Mouse (Mus musculus) heart, postnatal 0 days (tissue): ENCODE results near the gene Slc45a2. TPM values are rescaled to one million over a fixed set of nuclear protein-coding genes. Genes with fewer than 3 reads are reported as not detected.

Source experiments
- ATAC-seq: fragments of 200-750 bp; cut with Nextera tagmentation; 2 replicates; pipeline ENCODE4 v1.8.0; 2017; ENCODE audit warnings: low read depth, moderate number of reproducible peaks, moderate library complexity; ENCODE audit not compliant: insufficient read depth
- DNase-seq: peaks from one replicate; pipeline ENCODE4 v3.0.0-alpha.2; 2016; ENCODE audit warnings: low spot score
- H3K27ac ChIP-seq: fragments of 300-500 bp; sonication (generic); 2 replicates; pipeline ENCODE4 v1.5.1; 2014; ENCODE audit warnings: low read depth, mild to moderate bottlenecking
- H3K27me3 ChIP-seq: fragments of 300-500 bp; sonication (generic); 2 replicates; pipeline ENCODE4 v1.6.1; 2014; ENCODE audit warnings: low read length, mixed read lengths; ENCODE audit not compliant: control insufficient read depth, insufficient read depth
- H3K36me3 ChIP-seq: fragments of 300-500 bp; sonication (generic); replicated peaks from 2 replicates; pipeline ENCODE4 v1.6.1; 2014; ENCODE audit warnings: low read length, mixed read lengths; ENCODE audit not compliant: control insufficient read depth, insufficient read depth
- H3K4me1 ChIP-seq: fragments of 300-500 bp; sonication (generic); 2 replicates; pipeline ENCODE4 v1.6.1; 2014; ENCODE audit warnings: antibody characterized with exemption; ENCODE audit not compliant: control insufficient read depth, insufficient read depth
- H3K4me2 ChIP-seq: fragments of 300-500 bp; sonication (generic); 2 replicates; pipeline ENCODE4 v1.6.1; 2014; ENCODE audit warnings: low read depth, mild to moderate bottlenecking, low read length, moderate library complexity
- H3K4me3 ChIP-seq: fragments of 300-500 bp; sonication (generic); 2 replicates; pipeline ENCODE4 v1.5.1; 2014; ENCODE audit warnings: low read depth, low read length
- H3K9ac ChIP-seq: fragments of 300-500 bp; sonication (generic); replicated peaks from 2 replicates; pipeline ENCODE4 v1.6.1; 2014; ENCODE audit warnings: low read depth, low read length, mixed read lengths
- H3K9me3 ChIP-seq: fragments of 300-500 bp; sonication (generic); replicated peaks from 2 replicates; pipeline ENCODE4 v1.6.1; 2016; ENCODE audit warnings: low read length; ENCODE audit not compliant: control insufficient read depth
- CTCF ChIP-seq: IDR thresholded peaks from 2 replicates; pipeline ENCODE4 v1.5.1; 2016; ENCODE audit warnings: antibody characterized with exemption, control low read depth, low read depth
- EP300 ChIP-seq: IDR thresholded peaks from 2 replicates; pipeline ENCODE4 v1.6.1; 2016; ENCODE audit warnings: antibody characterized with exemption, low read depth
- WGBS: fragments of 180-500 bp; shearing (Covaris S2); extraction: QIAGEN DNeasy Blood & Tissue Kit; methylation state at CpG from one replicate; pipeline ENCODE4 v1.1.7; 2014; 5-methylcytosine and 5-hydroxymethylcytosine counted together
- polyA plus RNA-seq: library from polyadenylated mRNA; unstranded; fragments of >200 nt; fragmentation: Nextera tagmentation; extraction: Ambion mirVana; gene quantifications from 2 replicates; pipeline ENCODE4 v1.2.1, GENCODE M21; 2015
- total RNA-seq: library from RNA; depleted of rRNA; stranded (reverse); fragments of >200 nt; gene quantifications from 2 replicates; pipeline ENCODE4 v1.2.3, GENCODE M21; 2014; ENCODE audit warnings: low replicate concordance

The Slc45a2 gene
- total and polyA plus RNA-seq, 2 experiments from 2014 or later = 0.12 TPM; not detected in 1

GRCm38 (mm10) chr15:10970777-10971176, 29.7 kb upstream of the Slc45a2 start:
- Histone ChIP-seq H3K9me3 (no peaks in the 10 kb centered on the region), H3K4me2 (no peak overlapping the region), H3K4me1 (no peaks in the 10 kb centered on the region), H3K4me3 (no peak overlapping the region), H3K27ac (no peak overlapping the region), H3K27me3 (no peaks in the 10 kb centered on the region), H3K36me3 (no peaks in the 10 kb centered on the region), H3K9ac (no peak overlapping the region)
- no peak for DNase-seq
- no peak for TF ChIP-seq CTCF
- no peak for TF ChIP-seq EP300
- no peak for ATAC-seq
- WGBS = 78% methylated on average over 5 of the region's 5 CpGs

DNA sequence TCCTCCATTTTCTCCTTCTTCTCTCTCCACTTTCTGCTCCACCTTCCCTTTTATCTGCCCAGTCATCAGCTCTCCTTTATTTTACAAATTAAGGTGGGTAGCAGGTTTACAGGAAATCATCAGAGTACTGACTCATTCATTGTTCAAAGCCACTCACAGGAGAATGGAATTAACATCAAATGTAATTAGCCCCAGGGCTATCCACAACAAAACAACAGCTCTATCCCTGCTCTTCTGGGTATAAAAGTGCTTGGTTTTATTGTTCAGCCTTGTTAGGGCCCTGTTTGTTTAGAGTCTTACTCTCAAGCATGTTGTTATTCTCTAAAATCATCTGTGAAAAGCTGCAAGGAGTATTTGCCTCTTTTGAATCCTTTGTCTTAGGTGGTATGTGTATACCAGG, 23.4 kb upstream of the Slc45a2 start:
- Histone ChIP-seq H3K4me1 (peaks cover 5% of the 10 kb centered on the region; the same call in 1 of the 2 replicates), H3K27me3 (no peaks in the 10 kb centered on the region), H3K4me2 (no peak overlapping the region), H3K9ac (no peak overlapping the region), H3K27ac (no peak overlapping the region), H3K9me3 (no peaks in the 10 kb centered on the region), H3K36me3 (no peaks in the 10 kb centered on the region), H3K4me3 (no peak overlapping the region)
- TF ChIP-seq EP300 = no peak
- TF ChIP-seq CTCF = no peak
- DNase-seq = no peak
- no peak for ATAC-seq

GRCm38 (mm10) chr15:10980712-10981111, 19.8 kb upstream of the Slc45a2 start:
- DNase-seq = no peak
- Histone ChIP-seq H3K4me3 (no peak overlapping the region), H3K27me3 (no peaks in the 10 kb centered on the region), H3K4me2 (peak overlapping the region; percentile 74), H3K4me1 (peaks cover 9% of the 10 kb centered on the region; the same call in 1 of the 2 replicates), H3K9me3 (no peaks in the 10 kb centered on the region), H3K9ac (no peak overlapping the region), H3K27ac (peak overlapping the region; percentile 90; the same call in 1 of the 2 replicates), H3K36me3 (0 out of 2 replicates have a peak, but pooled peaks cover 6% of the 10 kb centered on the region)
- TF ChIP-seq EP300 (no peak), CTCF (no peak)
- no peak for ATAC-seq
- WGBS = 37% methylated on average over 2 of the region's 2 CpGs

- ATAC-seq (peak; percentile 99), DNase-seq (peak; percentile 89)
- peaks cover 9% of the 10 kb centered on the region; the same call in 1 of the 2 replicates for H3K4me1 ChIP-seq
- H3K36me3 ChIP-seq = 0 out of 2 replicates have a peak, but pooled peaks cover 6% of the 10 kb centered on the region
- peak within 1 kb of the TSS; percentile 72 for H3K4me3 ChIP-seq
- peak within 1 kb of the TSS; percentile 74 for H3K4me2 ChIP-seq
- TF ChIP-seq CTCF = peak; percentile 45
- TF ChIP-seq EP300 = no peak
- peak within 1 kb of the TSS; percentile 90 for H3K27ac ChIP-seq
- H3K9ac ChIP-seq = peak within 1 kb of the TSS; percentile 61
- no peaks in the 10 kb centered on the region for H3K27me3 ChIP-seq
- H3K9me3 ChIP-seq = no peaks in the 10 kb centered on the region
- WGBS = under 1% methylated on average over 51 of the region's 52 CpGs
These were observed 19.0 kb upstream of the Slc45a2 start, which contains the start of gene Amacr for GRCm38 (mm10) chr15:10981377-10982063. Gene Amacr (plus strand): TSS chr15:10981756.

- Histone ChIP-seq H3K36me3 (peaks cover 8% of the 10 kb centered on the region; the same call in 1 of the 2 replicates), H3K4me2 (peak overlapping the region; percentile 74), H3K4me3 (peak overlapping the region; percentile 72), H3K9me3 (no peaks in the 10 kb centered on the region), H3K9ac (peak overlapping the region; percentile 61), H3K27me3 (no peaks in the 10 kb centered on the region), H3K4me1 (peaks cover 9% of the 10 kb centered on the region; the same call in 1 of the 2 replicates), H3K27ac (peak overlapping the region; percentile 90)
- TF ChIP-seq EP300 (no peak), CTCF (no peak)
- ATAC-seq = no peak
- DNase-seq = no peak
- WGBS = 4% methylated on average over 6 of the region's 6 CpGs
These were observed 18.5 kb upstream of the Slc45a2 start for GRCm38 (mm10) chr15:10982064-10982435.
